Mouse (Mus musculus): ENCODE measurements around the gene Rpf2. TPM values are rescaled to one million over a fixed set of nuclear protein-coding genes. Genes with fewer than 3 reads are reported as not detected.
A peak's percentile ranks its signal among the peaks of the same experiment; 100 is the strongest.

Gene Rpf2
- total and polyA plus RNA-seq, 3 experiments, result 78.2 to 174 (median 101) TPM

- TF ChIP-seq CHD2 (IDR thresholded peaks at IDR 0.05; ENCODE audit: low read length), result no peak
- TF ChIP-seq ZNF384 (IDR thresholded peaks at IDR 0.05; ENCODE audit: low read depth, low read length), result peak; percentile 20; the same call in 1 of the 2 replicates
- peak; percentile 94 for TF ChIP-seq ZC3H11A (IDR thresholded peaks at IDR 0.05; ENCODE audit: low read depth, low read length)
- peak; percentile 42; the same call in 1 of the 2 replicates for TF ChIP-seq MAFK (IDR thresholded peaks at IDR 0.05; ENCODE audit: insufficient replicate concordance, low read length)
- peak; percentile 99 for TF ChIP-seq SMC3 (IDR thresholded peaks at IDR 0.05; ENCODE audit: low read depth, low read length)
- TF ChIP-seq MEF2A (IDR thresholded peaks at IDR 0.05; ENCODE audit: borderline replicate concordance, low read depth, low read length), result peak; percentile 43; the same call in 1 of the 2 replicates
- peak; percentile 95 to 100 for TF ChIP-seq CTCF (conservative IDR thresholded peaks at IDR 0.05 in 1 of 2, IDR thresholded peaks at IDR 0.05 in 1 of 2; ENCODE audit: low read depth in 2 of 2, low read length in 2 of 2)
- no peak for TF ChIP-seq GABPA (IDR thresholded peaks at IDR 0.05; ENCODE audit: insufficient replicate concordance, low read depth, low read length)
- TF ChIP-seq EP300 (IDR thresholded peaks at IDR 0.05; ENCODE audit: low read length), result peak; percentile 13; the same call in 1 of the 2 replicates
- TF ChIP-seq USF2 (conservative IDR thresholded peaks at IDR 0.05; ENCODE audit: low read depth, low read length), result no peak
- peak; percentile 96 for TF ChIP-seq RAD21 (IDR thresholded peaks at IDR 0.05; ENCODE audit: low read depth, low read length)
- TF ChIP-seq IRF4 (IDR thresholded peaks at IDR 0.05; ENCODE audit: low read depth, low read length), result peak; percentile 52; the same call in 1 of the 2 replicates
- peak; percentile 61; the same call in 1 of the 2 replicates for TF ChIP-seq MYC (IDR thresholded peaks at IDR 0.05; ENCODE audit: low read depth, low read length)
- no peak; the same call in 1 of the 2 replicates for TF ChIP-seq MXI1 (IDR thresholded peaks at IDR 0.05; ENCODE audit: low read depth, low read length)
- TF ChIP-seq POLR2A (IDR thresholded peaks at IDR 0.05; ENCODE audit: low read depth, low read length), result no peak
- no peak for TF ChIP-seq PAX5 (IDR thresholded peaks at IDR 0.05; ENCODE audit: low read length)
- peak; percentile 68 for TF ChIP-seq NELFE (IDR thresholded peaks at IDR 0.05; ENCODE audit: low read depth, low read length)
- TF ChIP-seq ELF1 (IDR thresholded peaks at IDR 0.05; ENCODE audit: low read depth, low read length), result 0 out of 2 replicates have a peak, but pooled peaks have one; percentile 39
- TF ChIP-seq SIN3A (IDR thresholded peaks at IDR 0.05; ENCODE audit: low read length), result peak; percentile 57; the same call in 1 of the 2 replicates
- 0 out of 2 replicates have a peak, but pooled peaks have one; percentile 10 for TF ChIP-seq BHLHE40 (IDR thresholded peaks at IDR 0.05; ENCODE audit: low read depth, low read length)
- peak; percentile 56; the same call in 1 of the 2 replicates for TF ChIP-seq JUND (conservative IDR thresholded peaks at IDR 0.05; ENCODE audit: low read depth, low read length)
- Histone ChIP-seq H3K27ac (ENCODE audit: insufficient read depth, low read depth) (no peak overlapping the region), H3K4me1 (ENCODE audit: control insufficient read depth in 1 of 2, insufficient read depth in 2 of 2) (peaks cover 0 to 5% of the 10 kb centered on the region in 2 experiments; a peak in 1 of 4 replicates), H3K4me2 (ENCODE audit: insufficient read depth, low read depth, poor library complexity, severe bottlenecking) (no peak overlapping the region), H3K4me3 (replicated peaks in 1 of 3; ENCODE audit: low read depth in 2 of 3, low read length in 2 of 3, poor library complexity in 1 of 3) (no peak overlapping the region), H3K9ac (ENCODE audit: insufficient read depth, low read depth) (no peak overlapping the region), H3K36me3 (replicated peaks in 1 of 2; ENCODE audit: control insufficient read depth in 1 of 2, insufficient read depth in 1 of 2, low read length in 1 of 2) (no peaks in the 10 kb centered on the region), H3K9me3 (replicated peaks; ENCODE audit: low read length) (no peaks in the 10 kb centered on the region), H3K27me3 (replicated peaks) (no peaks in the 10 kb centered on the region), H3K79me2 (replicated peaks; ENCODE audit: control insufficient read depth, extremely low read depth, insufficient read depth, poor library complexity, severe bottlenecking) (no peaks in the 10 kb centered on the region)
- in situ Hi-C loops (cut with MboI; ENCODE audit: low pct_ligation_motif_present, low pct_unique_long_range_greater_than_20kb, low sequenced_read_pairs), result loop anchor here (10.0 kb wide), 1 partner anchor 158 kb away; no protein-coding TSS in a partner anchor
- dilution Hi-C loops (cut with MboI; ENCODE audit: extremely low pct_ligation_motif_present, extremely low pct_unique_long_range_greater_than_20kb, low sequenced_read_pairs), result no loop called here
- peak; percentile 94 for DNase-seq (ENCODE audit: extremely low read depth)
Measured at GRCm38 (mm10) chr10:40212443-40213169, 34.2 kb downstream of the Rpf2 start.
